Mouse (Mus musculus) limb, embryonic 10.5 days (tissue): ENCODE measurements at regions not wholly inside any gene's neighbourhood (a gene's known extent, or its start where the extent isn't known, plus 50 kb on each side); places are given as distances from the start of the nearest gene placed in this dataset.

Source experiments
- DNase-seq: peaks from one replicate; pipeline ENCODE4 v3.0.0-alpha.2; 2017; ENCODE audit warnings: low spot score
- H3K27ac ChIP-seq: fragments of 300-500 bp; sonication (generic); 2 replicates; pipeline ENCODE4 v1.5.1; 2016; ENCODE audit warnings: mild to moderate bottlenecking
- H3K27me3 ChIP-seq: fragments of 300-500 bp; sonication (generic); 2 replicates; pipeline ENCODE4 v1.6.1; 2016; ENCODE audit warnings: low read depth, mild to moderate bottlenecking; ENCODE audit not compliant: poor library complexity, severe bottlenecking
- H3K36me3 ChIP-seq: fragments of 300-500 bp; sonication (generic); 2 replicates; pipeline ENCODE4 v1.6.1; 2016; ENCODE audit warnings: mild to moderate bottlenecking, moderate library complexity
- H3K4me1 ChIP-seq: fragments of 300-500 bp; sonication (generic); 2 replicates; pipeline ENCODE4 v1.6.1; 2016
- H3K4me3 ChIP-seq: fragments of 300-500 bp; sonication (generic); 2 replicates; pipeline ENCODE4 v1.5.1; 2016; ENCODE audit warnings: mild to moderate bottlenecking, moderate library complexity
- H3K9me3 ChIP-seq: fragments of 300-500 bp; sonication (generic); replicated peaks from 2 replicates; pipeline ENCODE4 v1.6.1; 2016; ENCODE audit warnings: mild to moderate bottlenecking
- WGBS: fragments of 180-500 bp; shearing (Covaris S2); methylation state at CpG from one replicate; pipeline ENCODE4 v1.1.7; 2016; 5-methylcytosine and 5-hydroxymethylcytosine counted together

DNA sequence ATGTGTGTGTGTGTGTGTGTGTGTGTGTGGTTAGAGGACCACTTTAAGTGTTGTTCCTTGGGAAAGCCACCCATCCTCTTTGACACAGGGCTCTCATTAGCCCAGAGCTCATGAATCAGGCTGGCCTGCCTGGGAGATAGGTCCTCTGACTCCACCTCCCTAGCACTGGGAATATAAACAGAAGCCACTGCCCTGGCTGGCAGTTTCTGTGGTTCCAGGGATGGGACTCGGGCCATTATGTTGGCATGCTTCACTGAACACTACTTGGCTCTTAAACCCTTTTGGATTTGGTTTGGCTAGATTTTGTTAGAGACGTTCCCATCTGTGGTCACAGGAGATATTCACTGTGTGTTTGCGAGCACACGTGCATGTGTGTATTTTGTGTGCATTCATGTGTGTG, 100.2 kb upstream of the Zbtb40 start:
- Histone ChIP-seq H3K36me3 (no peaks in the 10 kb centered on the region), H3K27ac (no peak overlapping the region), H3K9me3 (peaks cover 6% of the 10 kb centered on the region), H3K4me3 (no peak overlapping the region), H3K4me1 (0 out of 2 replicates have a peak, but pooled peaks cover 2% of the 10 kb centered on the region), H3K27me3 (no peaks in the 10 kb centered on the region)
- 84% methylated on average over 4 of the region's 4 CpGs for WGBS
- DNase-seq = no peak

DNA sequence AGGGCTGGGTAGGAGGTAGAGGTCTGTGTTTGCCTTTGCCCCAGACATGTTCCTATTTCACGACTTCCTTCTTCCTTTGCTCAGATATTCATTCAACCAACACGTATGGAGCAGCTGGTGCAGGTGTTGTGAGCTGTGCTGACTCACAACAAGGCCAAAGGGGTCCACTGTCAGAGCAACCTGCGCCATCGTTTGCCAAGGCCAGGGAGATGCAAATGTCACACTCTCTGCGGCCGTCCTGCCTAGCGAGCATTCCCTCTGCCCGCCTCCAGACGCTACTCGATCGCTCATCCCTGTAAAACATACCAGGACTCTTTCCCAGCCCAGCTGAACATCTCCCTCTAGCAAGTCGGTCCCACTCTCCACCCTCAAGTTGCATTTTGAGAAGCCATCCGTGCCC, 99.2 kb upstream of the Zbtb40 start:
- no peak for DNase-seq
- H3K27ac ChIP-seq = no peak overlapping the region
- no peaks in the 10 kb centered on the region for H3K36me3 ChIP-seq
- H3K9me3 ChIP-seq = peaks cover 6% of the 10 kb centered on the region
- no peak overlapping the region for H3K4me3 ChIP-seq
- peaks cover 9% of the 10 kb centered on the region for H3K4me1 ChIP-seq
- 81% methylated on average over 13 of the region's 13 CpGs for WGBS
- peaks cover 4% of the 10 kb centered on the region; the same call in 1 of the 2 replicates for H3K27me3 ChIP-seq

DNA sequence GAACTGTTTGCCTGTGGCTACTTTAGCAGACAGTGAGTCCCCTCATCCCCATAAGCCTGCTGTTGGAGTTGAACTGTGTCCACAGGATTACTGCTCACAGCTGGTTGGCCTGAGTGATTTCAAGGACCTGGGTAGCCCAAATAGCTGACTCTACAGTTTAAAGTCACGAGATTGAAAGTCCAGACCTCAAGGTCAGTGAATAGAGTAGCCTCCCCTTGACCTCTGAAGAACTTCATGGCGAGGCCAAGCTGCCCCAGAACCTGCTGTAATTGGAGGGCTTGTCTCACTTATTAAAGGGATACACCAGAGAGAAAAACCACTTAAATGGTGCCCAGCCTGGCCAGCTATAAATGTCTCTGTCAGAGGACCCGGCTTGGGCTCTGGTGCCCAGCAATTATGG, 97.7 kb upstream of the Zbtb40 start:
- no peak overlapping the region for H3K4me3 ChIP-seq
- H3K4me1 ChIP-seq = peaks cover 23% of the 10 kb centered on the region
- H3K27me3 ChIP-seq = peaks cover 4% of the 10 kb centered on the region; the same call in 1 of the 2 replicates
- no peak for DNase-seq
- no peaks in the 10 kb centered on the region for H3K36me3 ChIP-seq
- no peak overlapping the region for H3K27ac ChIP-seq
- H3K9me3 ChIP-seq = no peaks in the 10 kb centered on the region
- 77% methylated on average over 3 of the region's 3 CpGs for WGBS

DNA sequence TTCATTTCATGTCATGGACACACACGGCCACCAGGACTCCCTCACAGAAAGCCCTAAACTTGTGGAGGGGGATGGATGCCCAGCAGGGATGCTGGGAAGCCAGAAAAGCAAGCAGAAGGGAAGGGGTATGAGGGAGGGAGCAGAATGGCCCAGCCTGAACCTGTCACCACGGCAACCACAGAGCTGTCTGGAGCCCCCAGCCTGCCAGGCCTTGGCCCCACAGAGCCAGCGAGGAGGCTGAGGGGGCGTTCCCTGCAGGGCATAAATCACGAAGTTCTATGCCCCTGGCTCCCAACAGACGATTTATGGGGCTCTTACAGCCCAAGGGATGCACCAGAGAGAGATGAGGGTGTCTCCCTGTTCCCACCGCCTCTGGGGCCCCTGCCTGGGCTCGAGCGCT, 93.7 kb upstream of the Zbtb40 start:
- WGBS = 13% methylated on average over 9 of the region's 9 CpGs
- peak overlapping the region; percentile 21; the same call in 1 of the 2 replicates for H3K4me3 ChIP-seq

DNA sequence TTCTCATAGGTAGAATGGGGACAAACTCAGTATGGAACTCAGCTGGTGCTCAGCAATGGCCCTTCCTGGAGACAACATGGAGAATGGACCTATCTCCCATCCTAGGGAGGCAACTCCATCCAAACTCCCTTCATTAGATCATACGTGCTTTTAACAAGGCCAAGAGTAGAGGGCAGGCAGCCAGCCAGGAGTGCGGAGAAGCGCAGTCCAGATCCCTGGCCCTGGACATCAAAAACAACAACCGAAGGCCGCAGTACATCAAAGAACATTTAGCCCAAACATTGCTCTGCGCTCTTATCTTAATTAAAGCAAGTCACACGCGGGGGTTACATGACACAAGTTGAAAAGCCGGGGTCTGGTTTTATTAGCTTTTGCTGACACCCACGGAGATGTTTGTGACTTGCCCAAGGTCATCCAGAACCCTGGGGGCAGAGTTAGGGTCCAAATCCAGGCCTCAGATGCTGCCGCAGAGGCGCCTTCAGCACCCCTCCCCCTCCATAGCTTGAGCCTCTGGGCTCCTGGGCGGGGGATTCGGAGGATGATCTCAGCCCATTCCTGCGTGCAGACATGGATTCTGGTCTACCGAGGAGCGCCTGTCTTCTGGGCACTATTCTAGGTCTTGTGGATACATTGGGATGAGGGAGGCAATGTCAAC, 90.6 kb upstream of the Zbtb40 start:
- 39% methylated on average over 17 of the region's 17 CpGs for WGBS
- peaks cover 29% of the 10 kb centered on the region for H3K27me3 ChIP-seq
- H3K36me3 ChIP-seq = no peaks in the 10 kb centered on the region
- peaks cover 51% of the 10 kb centered on the region for H3K4me1 ChIP-seq
- H3K9me3 ChIP-seq = no peaks in the 10 kb centered on the region
- no peak for DNase-seq
- no peak overlapping the region for H3K27ac ChIP-seq
- H3K4me3 ChIP-seq = no peak overlapping the region

More for the DNA sequence above, 93.7 kb upstream of the Zbtb40 start:
- Histone ChIP-seq H3K27ac (peak overlapping the region; percentile 61), H3K27me3 (peaks cover 13% of the 10 kb centered on the region; the same call in 1 of the 2 replicates), H3K4me1 (peaks cover 43% of the 10 kb centered on the region), H3K9me3 (no peaks in the 10 kb centered on the region), H3K36me3 (no peaks in the 10 kb centered on the region)
- peak; percentile 59 for DNase-seq

DNA sequence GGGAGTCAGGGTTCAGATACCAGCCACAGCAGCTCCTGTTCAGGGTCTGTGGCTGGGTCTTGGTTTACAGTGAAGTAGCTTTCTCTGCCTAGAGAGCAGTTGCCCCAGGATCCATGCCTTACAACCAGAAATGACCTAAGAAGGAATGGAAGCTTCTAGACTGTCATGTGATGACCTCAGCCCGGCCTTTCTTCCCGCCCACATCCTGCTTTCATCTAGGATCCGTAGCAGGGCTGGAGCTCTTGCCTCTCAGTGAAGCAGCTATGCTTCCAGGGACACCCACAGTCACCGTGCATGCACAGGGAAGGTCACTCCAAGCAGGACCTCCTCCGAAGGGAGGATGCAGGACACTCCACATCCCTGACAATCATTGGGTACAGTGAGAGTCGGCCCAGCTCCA, 89.5 kb upstream of the Zbtb40 start:
- H3K27ac ChIP-seq = no peak overlapping the region
- no peaks in the 10 kb centered on the region for H3K36me3 ChIP-seq
- DNase-seq = no peak
- H3K27me3 ChIP-seq = peaks cover 35% of the 10 kb centered on the region
- no peaks in the 10 kb centered on the region for H3K9me3 ChIP-seq
- no peak overlapping the region for H3K4me3 ChIP-seq
- H3K4me1 ChIP-seq = peaks cover 54% of the 10 kb centered on the region
- WGBS = 82% methylated on average over 6 of the region's 6 CpGs

DNA sequence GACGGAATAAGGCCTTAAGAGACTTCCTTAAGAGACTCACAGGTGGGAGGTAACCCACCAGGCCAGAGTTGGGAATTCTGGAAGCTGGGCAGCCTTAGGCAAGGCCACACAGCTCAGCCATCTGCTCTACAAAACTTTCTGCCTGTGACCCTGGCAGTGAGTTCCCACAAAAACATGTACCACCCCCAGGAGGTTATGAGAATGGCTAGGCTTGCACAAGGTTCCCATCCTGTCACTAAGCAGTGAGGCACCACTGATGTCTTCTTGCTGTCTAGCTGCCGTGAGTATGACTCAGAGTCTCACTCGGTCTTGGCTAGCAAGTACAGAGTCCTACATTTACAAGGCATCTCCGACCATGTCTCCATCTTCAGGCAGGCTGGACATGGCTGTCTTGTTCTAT, 87.7 kb upstream of the Zbtb40 start:
- no peaks in the 10 kb centered on the region for H3K36me3 ChIP-seq
- H3K4me3 ChIP-seq = no peak overlapping the region
- no peaks in the 10 kb centered on the region for H3K9me3 ChIP-seq
- peaks cover 37% of the 10 kb centered on the region for H3K4me1 ChIP-seq
- WGBS = 77% methylated on average over 4 of the region's 4 CpGs
- H3K27me3 ChIP-seq = peaks cover 53% of the 10 kb centered on the region
- H3K27ac ChIP-seq = no peak overlapping the region
- DNase-seq = no peak

DNA sequence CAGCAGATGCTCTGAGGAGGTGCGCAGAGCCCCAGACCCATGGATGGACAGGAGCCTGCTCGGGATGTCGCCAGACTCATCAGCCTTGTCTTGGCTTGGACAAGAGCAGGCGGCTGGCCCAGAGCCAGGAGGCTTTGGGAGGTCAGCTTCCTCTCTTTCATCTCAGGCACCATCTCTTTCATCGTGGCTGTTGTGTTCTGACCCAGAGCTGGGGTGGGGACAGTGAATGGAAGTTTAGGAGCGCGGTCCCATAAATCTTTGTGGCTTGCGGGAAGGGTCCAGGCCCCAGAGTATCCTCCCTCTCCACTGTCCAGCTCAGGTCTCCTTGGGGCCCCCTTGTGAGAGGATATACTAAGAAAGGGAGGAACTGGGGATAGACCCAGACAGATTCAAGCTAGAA, 87.2 kb upstream of the Zbtb40 start:
- H3K27ac ChIP-seq = no peak overlapping the region
- peaks cover 58% of the 10 kb centered on the region for H3K27me3 ChIP-seq
- H3K4me3 ChIP-seq = no peak overlapping the region
- H3K36me3 ChIP-seq = no peaks in the 10 kb centered on the region
- H3K4me1 ChIP-seq = peaks cover 35% of the 10 kb centered on the region
- 38% methylated on average over 8 of the region's 8 CpGs for WGBS
- no peaks in the 10 kb centered on the region for H3K9me3 ChIP-seq
- DNase-seq = no peak

DNA sequence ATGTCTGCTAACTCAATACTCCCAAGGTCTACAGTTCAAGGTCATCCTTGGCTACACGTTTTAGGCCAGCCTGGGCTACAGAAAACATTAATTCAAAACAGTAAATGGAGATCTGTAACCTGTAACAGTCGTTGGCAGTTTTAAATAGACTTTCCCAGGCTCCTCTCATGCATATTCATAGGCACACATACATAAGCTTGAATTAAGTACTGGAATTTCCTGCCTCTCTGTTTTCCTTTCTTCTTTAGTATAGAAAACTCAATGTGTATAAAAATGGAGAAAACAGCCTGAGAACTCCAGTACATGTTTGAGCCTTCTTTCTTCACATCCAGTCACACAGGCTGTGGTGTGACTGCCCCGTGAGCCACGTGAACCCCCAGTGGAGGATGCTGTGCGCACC, 86.0 kb upstream of the Zbtb40 start:
- Histone ChIP-seq H3K4me1 (peaks cover 37% of the 10 kb centered on the region), H3K27ac (no peak overlapping the region; the same call in 1 of the 2 replicates), H3K36me3 (no peaks in the 10 kb centered on the region), H3K27me3 (peaks cover 71% of the 10 kb centered on the region), H3K4me3 (no peak overlapping the region), H3K9me3 (no peaks in the 10 kb centered on the region)
- no peak for DNase-seq
- WGBS = 67% methylated on average over 5 of the region's 5 CpGs

DNA sequence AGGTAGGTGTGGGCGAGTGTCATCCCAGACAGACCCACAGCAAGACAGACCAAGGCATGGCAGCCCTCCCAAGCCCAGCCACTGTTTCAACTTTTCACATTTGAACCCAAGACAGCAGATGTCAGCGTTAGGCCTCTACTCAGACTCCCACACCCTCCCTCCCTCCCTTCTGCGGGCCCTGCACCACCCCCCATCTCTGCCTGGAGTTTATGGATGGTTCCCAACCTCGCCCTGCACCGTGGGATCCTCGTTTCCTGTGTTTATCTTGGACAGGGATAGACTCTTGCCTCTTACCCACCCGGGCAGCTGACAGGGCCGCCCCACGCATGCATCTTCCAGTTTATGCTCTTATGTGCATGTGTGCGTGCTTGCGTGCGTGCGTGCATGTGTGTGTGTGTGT, 85.2 kb upstream of the Zbtb40 start:
- H3K36me3 ChIP-seq = no peaks in the 10 kb centered on the region
- H3K9me3 ChIP-seq = no peaks in the 10 kb centered on the region
- 53% methylated on average over 13 of the region's 13 CpGs for WGBS
- no peak for DNase-seq
- H3K27me3 ChIP-seq = peaks cover 78% of the 10 kb centered on the region
- peaks cover 37% of the 10 kb centered on the region for H3K4me1 ChIP-seq
- no peak overlapping the region; the same call in 1 of the 2 replicates for H3K27ac ChIP-seq
- H3K4me3 ChIP-seq = no peak overlapping the region

DNA sequence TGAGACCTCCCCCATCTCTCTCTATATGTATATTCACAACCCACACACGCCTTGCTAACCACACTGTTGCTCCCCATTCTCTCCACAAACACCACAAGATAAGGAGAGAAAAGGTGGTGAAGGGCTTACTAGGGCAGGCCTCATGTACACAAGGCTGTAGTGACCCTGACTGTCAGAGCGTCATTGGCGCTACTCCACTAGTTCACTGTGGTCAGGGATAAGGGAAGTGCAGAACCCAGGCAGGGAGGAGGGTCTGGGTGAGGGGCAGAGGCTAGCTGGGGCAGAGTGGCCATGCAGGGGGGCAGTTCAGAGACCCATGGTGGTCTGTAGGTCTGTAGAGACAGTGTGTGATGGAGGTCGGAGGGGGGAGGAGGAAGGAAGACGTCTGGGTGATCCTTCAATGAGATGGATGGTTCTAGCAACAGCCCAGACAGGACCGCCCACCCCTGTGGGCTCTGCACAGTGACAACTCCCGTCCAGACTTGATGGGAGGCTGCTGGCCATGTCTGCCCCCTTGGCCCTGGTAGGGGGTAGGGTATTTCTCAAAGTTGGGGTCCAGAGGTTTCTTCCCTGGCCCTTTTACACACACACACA, 82.1 kb upstream of the Zbtb40 start:
- peaks cover 98% of the 10 kb centered on the region for H3K27me3 ChIP-seq
- WGBS = 33% methylated on average over 7 of the region's 7 CpGs
- H3K36me3 ChIP-seq = no peaks in the 10 kb centered on the region
- no peak overlapping the region for H3K27ac ChIP-seq
- H3K9me3 ChIP-seq = no peaks in the 10 kb centered on the region
- peaks cover 52% of the 10 kb centered on the region for H3K4me1 ChIP-seq
- no peak for DNase-seq
- no peak overlapping the region for H3K4me3 ChIP-seq

DNA sequence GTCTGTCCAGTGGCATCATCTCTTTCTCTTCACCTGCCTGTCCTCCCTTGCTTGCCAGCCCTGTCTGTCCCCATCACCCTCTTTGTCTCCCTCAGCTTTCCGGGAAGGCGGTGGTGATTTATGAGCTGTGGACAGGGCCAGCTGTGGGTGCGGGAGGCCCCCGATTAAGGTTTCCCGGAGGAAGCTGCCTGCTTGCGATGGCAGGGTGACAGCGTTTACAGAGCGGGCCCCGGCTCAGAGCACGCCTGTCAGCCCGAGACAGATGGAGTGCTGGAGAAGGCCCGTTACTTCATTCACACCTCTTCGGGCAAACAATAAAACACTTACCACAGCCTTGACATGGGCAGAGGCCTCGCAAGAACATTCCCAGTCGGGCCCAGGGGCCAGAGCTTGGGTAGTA, 79.6 kb upstream of the Zbtb40 start:
- WGBS = 11% methylated on average over 15 of the region's 15 CpGs
- Histone ChIP-seq H3K9me3 (no peaks in the 10 kb centered on the region), H3K4me3 (peak overlapping the region; percentile 20; the same call in 1 of the 2 replicates), H3K27me3 (peaks cover 93% of the 10 kb centered on the region), H3K4me1 (peaks cover 41% of the 10 kb centered on the region), H3K36me3 (no peaks in the 10 kb centered on the region), H3K27ac (peak overlapping the region; percentile 46; the same call in 1 of the 2 replicates)
- peak; percentile 77 for DNase-seq

DNA sequence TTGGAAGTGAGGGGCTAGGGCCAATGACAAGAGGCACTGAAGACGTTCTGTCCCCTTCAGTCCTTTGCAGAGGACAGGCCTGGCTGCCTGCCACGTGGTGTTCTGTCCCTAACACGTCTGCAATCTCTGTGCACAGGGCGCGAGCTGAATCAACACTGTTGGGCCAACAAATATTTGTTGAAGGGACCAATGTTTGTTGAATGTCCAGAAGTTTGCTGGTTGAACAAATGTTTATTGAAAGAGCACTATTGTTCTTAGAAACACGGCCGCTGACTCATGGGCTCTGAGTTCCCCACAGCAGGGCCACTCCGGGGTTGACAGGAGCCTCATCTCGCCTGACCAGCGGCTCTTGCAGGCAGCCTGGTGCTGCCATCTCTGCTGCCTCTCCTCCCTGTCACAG, 73.1 kb upstream of the Zbtb40 start:
- H3K27me3 ChIP-seq = peaks cover 54% of the 10 kb centered on the region
- no peak overlapping the region for H3K4me3 ChIP-seq
- no peaks in the 10 kb centered on the region for H3K36me3 ChIP-seq
- peaks cover 33% of the 10 kb centered on the region for H3K4me1 ChIP-seq
- H3K27ac ChIP-seq = no peak overlapping the region
- 74% methylated on average over 10 of the region's 10 CpGs for WGBS
- H3K9me3 ChIP-seq = no peaks in the 10 kb centered on the region
- DNase-seq = no peak
